ENCODE assay signal across 20 mouse cellular contexts in genomic region chr2:17918861-17919648, GRCm38 (mm10).
"Had no signal": no experiment of that assay in that cellular context is flagged by ENCODE, and none has a peak within 500 bp of the region (broad histone marks: within the 10 kb centered on the region; RNA-seq: fewer than 3 reads in every experiment).

No protein-coding gene starts in this region.

- H3K36me3 ChIP-seq: limb, embryonic 10.5 days; limb, embryonic 13.5 days; liver, embryonic 12.5 days; liver, embryonic 15.5 days had no signal

- H3K27ac ChIP-seq: limb, embryonic 10.5 days; limb, embryonic 13.5 days; liver, embryonic 12.5 days; liver, embryonic 15.5 days; stomach, postnatal 0 days had no signal

- H3K9me3 ChIP-seq: limb, embryonic 10.5 days; limb, embryonic 13.5 days; liver, embryonic 12.5 days; liver, embryonic 15.5 days had no signal

- DNase-seq: kidney, adult 18-20 months; kidney, adult 9 months; kidney, postnatal 14 days; kidney, postnatal 4 days; liver; lung, embryonic 14.5 days; midbrain, embryonic 14.5 days; right cerebral cortex, adult 18-20 months; right cerebral cortex, postnatal 14 days; right cerebral cortex, postnatal 4 days; thymus, adult 2 months; thymus, postnatal 14 days; thymus, postnatal 4 days had no signal

- ATAC-seq: intestine, embryonic 16.5 days; liver, embryonic 12.5 days had no signal

- H3K4me3 ChIP-seq: limb, embryonic 10.5 days; limb, embryonic 13.5 days; liver, embryonic 12.5 days; liver, embryonic 15.5 days had no signal

- H3K4me2 ChIP-seq: limb, embryonic 13.5 days; liver, embryonic 12.5 days; liver, embryonic 15.5 days; lung, embryonic 14.5 days; midbrain, embryonic 11.5 days had no signal

- H3K9ac ChIP-seq: limb, embryonic 13.5 days; liver, embryonic 12.5 days; liver, embryonic 15.5 days; lung, embryonic 14.5 days had no signal

- H3K4me1 ChIP-seq: liver, embryonic 12.5 days; liver, embryonic 15.5 days had no signal

- H3K27me3 ChIP-seq: limb, embryonic 13.5 days; liver, embryonic 12.5 days; liver, embryonic 15.5 days had no signal
